Mouse (Mus musculus): ENCODE measurements at regions not wholly inside any gene's neighbourhood (a gene's known extent, or its start where the extent isn't known, plus 50 kb on each side); places are given as distances from the start of the nearest gene placed in this dataset.

GRCm38 (mm10) chr4:33840119-33840518 is 84.3 kb upstream of the Cnr1 start:
- no peak for DNase-seq (ENCODE audit: low read depth in 1 of 2, low spot score in 2 of 2)
- Histone ChIP-seq H3K4me1 (ENCODE audit: control insufficient read depth, insufficient read depth, insufficient read length) (no peaks in the 10 kb centered on the region), H3K27ac (ENCODE audit: insufficient read depth, low read length) (no peak overlapping the region), H3K27me3 (ENCODE audit: control insufficient read depth, insufficient read depth, low read length) (no peaks in the 10 kb centered on the region), H3K4me3 (ENCODE audit: extremely low read depth, insufficient read depth, insufficient read length) (no peak overlapping the region), H3K36me3 (ENCODE audit: control insufficient read depth, insufficient read depth, low read length) (no peaks in the 10 kb centered on the region)
- WGBS = 92% methylated on average over 14 of the region's 14 CpGs
- TF ChIP-seq POLR2A (IDR thresholded peaks at IDR 0.05; ENCODE audit: low read depth, low read length) (no peak), CTCF (IDR thresholded peaks at IDR 0.05; ENCODE audit: extremely low read depth, insufficient read depth, insufficient read length, insufficient replicate concordance) (no peak)

- Histone ChIP-seq H3K27ac (ENCODE audit: insufficient read depth, low read length) (no peak overlapping the region), H3K4me3 (ENCODE audit: extremely low read depth, insufficient read depth, insufficient read length) (no peak overlapping the region), H3K4me1 (ENCODE audit: control insufficient read depth, insufficient read depth, insufficient read length) (no peaks in the 10 kb centered on the region), H3K36me3 (ENCODE audit: control insufficient read depth, insufficient read depth, low read length) (no peaks in the 10 kb centered on the region), H3K27me3 (ENCODE audit: control insufficient read depth, insufficient read depth, low read length) (no peaks in the 10 kb centered on the region)
- TF ChIP-seq CTCF (IDR thresholded peaks at IDR 0.05; ENCODE audit: extremely low read depth, insufficient read depth, insufficient read length, insufficient replicate concordance) (no peak), POLR2A (IDR thresholded peaks at IDR 0.05; ENCODE audit: low read depth, low read length) (no peak)
- DNase-seq (ENCODE audit: low read depth in 1 of 2, low spot score in 2 of 2) = no peak
- WGBS = 86% methylated on average over 9 of the region's 9 CpGs
These were observed 78.6 kb upstream of the Cnr1 start for GRCm38 (mm10) chr4:33845611-33846395.

DNA sequence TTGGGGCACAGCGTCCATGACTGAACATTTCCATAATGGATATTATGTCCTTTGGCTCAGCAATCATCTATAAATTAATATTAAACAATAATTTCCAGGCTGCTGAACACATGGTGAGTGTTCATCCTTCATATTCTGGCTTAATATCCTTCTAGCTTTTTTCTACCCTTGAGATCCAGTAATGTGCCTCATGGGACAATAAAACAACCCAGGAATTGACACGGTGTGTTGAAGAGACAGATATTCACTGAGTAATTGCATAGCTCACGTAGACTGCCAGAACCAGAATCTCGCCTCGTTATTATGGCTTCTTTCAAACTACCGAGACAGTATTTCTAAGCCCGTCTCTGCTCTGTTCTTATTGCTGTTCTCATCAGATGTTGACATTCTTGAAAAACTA is 74.1 kb upstream of the Cnr1 start:
- WGBS = 91% methylated on average over 7 of the region's 7 CpGs
- Histone ChIP-seq H3K27me3 (ENCODE audit: control insufficient read depth, insufficient read depth, low read length) (no peaks in the 10 kb centered on the region), H3K4me3 (ENCODE audit: extremely low read depth, insufficient read depth, insufficient read length) (no peak overlapping the region), H3K27ac (ENCODE audit: insufficient read depth, low read length) (no peak overlapping the region), H3K36me3 (ENCODE audit: control insufficient read depth, insufficient read depth, low read length) (no peaks in the 10 kb centered on the region), H3K4me1 (ENCODE audit: control insufficient read depth, insufficient read depth, insufficient read length) (no peaks in the 10 kb centered on the region)
- no peak for DNase-seq (ENCODE audit: low read depth in 1 of 2, low spot score in 2 of 2)
- TF ChIP-seq POLR2A (IDR thresholded peaks at IDR 0.05; ENCODE audit: low read depth, low read length) (no peak), CTCF (IDR thresholded peaks at IDR 0.05; ENCODE audit: extremely low read depth, insufficient read depth, insufficient read length, insufficient replicate concordance) (no peak)

- no peak overlapping the region for H3K27ac ChIP-seq (ENCODE audit: insufficient read depth, low read length)
- TF ChIP-seq POLR2A (IDR thresholded peaks at IDR 0.05; ENCODE audit: low read depth, low read length) = no peak
- TF ChIP-seq CTCF (IDR thresholded peaks at IDR 0.05; ENCODE audit: extremely low read depth, insufficient read depth, insufficient read length, insufficient replicate concordance) = no peak
- 93% methylated on average over 5 of the region's 5 CpGs for WGBS
These were observed 72.1 kb upstream of the Cnr1 start for GRCm38 (mm10) chr4:33852294-33852693.

GRCm38 (mm10) chr4:33855112-33855511 is 69.3 kb upstream of the Cnr1 start:
- no peaks in the 10 kb centered on the region for H3K4me1 ChIP-seq (ENCODE audit: control insufficient read depth, insufficient read depth, insufficient read length)
- no peaks in the 10 kb centered on the region for H3K27me3 ChIP-seq (ENCODE audit: control insufficient read depth, insufficient read depth, low read length)
- no peak for DNase-seq (ENCODE audit: low read depth in 1 of 2, low spot score in 2 of 2)
- no peaks in the 10 kb centered on the region for H3K36me3 ChIP-seq (ENCODE audit: control insufficient read depth, insufficient read depth, low read length)
- H3K4me3 ChIP-seq (ENCODE audit: extremely low read depth, insufficient read depth, insufficient read length) = no peak overlapping the region
- H3K27ac ChIP-seq (ENCODE audit: insufficient read depth, low read length) = no peak overlapping the region
- TF ChIP-seq CTCF (IDR thresholded peaks at IDR 0.05; ENCODE audit: extremely low read depth, insufficient read depth, insufficient read length, insufficient replicate concordance) (no peak), POLR2A (IDR thresholded peaks at IDR 0.05; ENCODE audit: low read depth, low read length) (no peak)

More at GRCm38 (mm10) chr4:33852294-33852693, 72.1 kb upstream of the Cnr1 start:
- Histone ChIP-seq H3K4me1 (ENCODE audit: control insufficient read depth, insufficient read depth, insufficient read length) (no peaks in the 10 kb centered on the region), H3K36me3 (ENCODE audit: control insufficient read depth, insufficient read depth, low read length) (no peaks in the 10 kb centered on the region), H3K27me3 (ENCODE audit: control insufficient read depth, insufficient read depth, low read length) (no peaks in the 10 kb centered on the region), H3K4me3 (ENCODE audit: extremely low read depth, insufficient read depth, insufficient read length) (no peak overlapping the region)
- no peak for DNase-seq (ENCODE audit: low read depth in 1 of 2, low spot score in 2 of 2)

DNA sequence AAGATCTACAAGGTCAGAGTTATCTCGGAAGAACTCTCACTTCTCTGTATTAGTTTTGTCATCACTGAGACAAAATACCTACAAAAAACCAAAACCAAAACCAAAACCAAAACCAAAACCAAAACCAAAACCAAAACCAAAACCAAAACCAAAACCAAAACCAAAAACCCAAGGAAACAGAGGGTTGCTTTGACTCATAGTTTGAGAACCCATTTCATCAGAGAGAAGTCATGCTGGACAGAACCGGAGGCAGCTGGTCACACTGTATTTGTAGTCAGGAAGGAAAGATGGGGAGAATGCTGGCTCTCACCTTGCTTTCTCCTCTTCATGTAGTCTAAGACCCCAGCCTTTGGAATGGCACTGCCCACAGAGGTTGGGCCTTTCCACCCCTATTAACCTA is 57.3 kb upstream of the Cnr1 start:
- Histone ChIP-seq H3K27me3 (ENCODE audit: control insufficient read depth, insufficient read depth, low read length) (no peaks in the 10 kb centered on the region), H3K36me3 (ENCODE audit: control insufficient read depth, insufficient read depth, low read length) (no peaks in the 10 kb centered on the region), H3K4me3 (ENCODE audit: extremely low read depth, insufficient read depth, insufficient read length) (no peak overlapping the region), H3K27ac (ENCODE audit: insufficient read depth, low read length) (no peak overlapping the region), H3K4me1 (ENCODE audit: control insufficient read depth, insufficient read depth, insufficient read length) (no peaks in the 10 kb centered on the region)
- TF ChIP-seq POLR2A (IDR thresholded peaks at IDR 0.05; ENCODE audit: low read depth, low read length) = no peak
- TF ChIP-seq CTCF (IDR thresholded peaks at IDR 0.05; ENCODE audit: extremely low read depth, insufficient read depth, insufficient read length, insufficient replicate concordance) = no peak
- DNase-seq (ENCODE audit: low read depth in 1 of 2, low spot score in 2 of 2) = no peak
- WGBS = 84% methylated on average over 2 of the region's 2 CpGs

- DNase-seq (ENCODE audit: low read depth in 1 of 2, low spot score in 2 of 2) = no peak
These were observed 55.1 kb upstream of the Cnr1 start for GRCm38 (mm10) chr4:33869317-33869716.

More at GRCm38 (mm10) chr4:33869317-33869716, 55.1 kb upstream of the Cnr1 start:
- TF ChIP-seq CTCF (IDR thresholded peaks at IDR 0.05; ENCODE audit: extremely low read depth, insufficient read depth, insufficient read length, insufficient replicate concordance) (no peak), POLR2A (IDR thresholded peaks at IDR 0.05; ENCODE audit: low read depth, low read length) (no peak)
- no peaks in the 10 kb centered on the region for H3K4me1 ChIP-seq (ENCODE audit: control insufficient read depth, insufficient read depth, insufficient read length)
- no peaks in the 10 kb centered on the region for H3K27me3 ChIP-seq (ENCODE audit: control insufficient read depth, insufficient read depth, low read length)
- no peak overlapping the region for H3K4me3 ChIP-seq (ENCODE audit: extremely low read depth, insufficient read depth, insufficient read length)
- WGBS = 53% methylated on average over 5 of the region's 5 CpGs
- H3K36me3 ChIP-seq (ENCODE audit: control insufficient read depth, insufficient read depth, low read length) = no peaks in the 10 kb centered on the region
- no peak overlapping the region for H3K27ac ChIP-seq (ENCODE audit: insufficient read depth, low read length)

All from spleen, adult 2 months (tissue).